Mouse (Mus musculus) hindbrain, embryonic 14.5 days (tissue): ENCODE measurements at regions not wholly inside any gene's neighbourhood (a gene's known extent, or its start where the extent isn't known, plus 50 kb on each side); places are given as distances from the start of the nearest gene placed in this dataset.

ENCODE experiments used
- ATAC-seq: fragments of 200-750 bp; cut with Nextera tagmentation; 2 replicates; pipeline ENCODE4 v1.8.0; 2017; ENCODE audit warnings: moderate number of reproducible peaks, mild to moderate bottlenecking, moderate TSS enrichment, moderate library complexity; ENCODE audit not compliant: low FRiP score
- DNase-seq: peaks from one replicate; pipeline ENCODE4 v3.0.0-alpha.2; 2015; ENCODE audit warnings: low spot score
- H3K27ac ChIP-seq: fragments of 300-500 bp; sonication (generic); 2 replicates; pipeline ENCODE4 v1.5.1; 2014; ENCODE audit warnings: mild to moderate bottlenecking, moderate library complexity
- H3K27me3 ChIP-seq: fragments of 300-500 bp; sonication (generic); 2 replicates; pipeline ENCODE4 v1.6.1; 2014; ENCODE audit warnings: mild to moderate bottlenecking, low read length, mixed read lengths; ENCODE audit not compliant: control insufficient read depth, insufficient read depth
- H3K36me3 ChIP-seq: fragments of 300-500 bp; sonication (generic); replicated peaks from 2 replicates; pipeline ENCODE4 v1.6.1; 2014; ENCODE audit not compliant: control insufficient read depth, insufficient read depth
- H3K4me1 ChIP-seq: fragments of 300-500 bp; sonication (generic); replicated peaks from 2 replicates; pipeline ENCODE4 v1.6.1; 2014; ENCODE audit warnings: antibody characterized with exemption, low read length, mixed read lengths; ENCODE audit not compliant: control insufficient read depth, insufficient read depth
- H3K4me2 ChIP-seq: fragments of 300-500 bp; sonication (generic); replicated peaks from 2 replicates; pipeline ENCODE4 v1.6.1; 2014; ENCODE audit warnings: mild to moderate bottlenecking, moderate library complexity
- H3K4me3 ChIP-seq: fragments of 300-500 bp; sonication (generic); replicated peaks from 2 replicates; pipeline ENCODE4 v1.5.1; 2014; ENCODE audit warnings: mild to moderate bottlenecking, low read length
- H3K9ac ChIP-seq: fragments of 300-500 bp; sonication (generic); 2 replicates; pipeline ENCODE4 v1.6.1; 2014
- H3K9me3 ChIP-seq: fragments of 300-500 bp; sonication (generic); 2 replicates; pipeline ENCODE4 v1.6.1; 2016; ENCODE audit warnings: low read length; ENCODE audit not compliant: control insufficient read depth
- WGBS: fragments of 180-500 bp; shearing (Covaris S2); extraction: QIAGEN DNeasy Blood & Tissue Kit; methylation state at CpG from one replicate; pipeline ENCODE4 v1.1.7; 2014; 5-methylcytosine and 5-hydroxymethylcytosine counted together

DNA sequence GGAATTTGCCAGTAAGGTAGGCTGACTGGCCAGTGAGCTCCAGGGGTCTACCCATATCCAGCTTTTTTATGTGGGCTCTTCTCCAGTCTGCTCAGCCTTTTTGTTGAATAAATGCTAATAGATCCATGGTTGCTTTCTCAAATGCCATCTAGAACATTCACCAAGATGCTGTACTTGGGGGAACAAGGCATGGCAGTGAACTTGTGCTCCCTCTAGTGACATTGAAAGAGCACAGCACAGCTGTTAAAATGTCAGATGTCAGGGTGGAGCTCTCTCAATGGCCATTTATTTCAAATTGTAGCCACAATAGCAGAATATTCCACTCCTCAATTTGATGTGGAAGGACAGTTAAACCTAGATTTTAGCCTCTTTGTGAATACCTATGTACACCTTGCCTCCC lies 86.3 kb downstream of the Kcnk1 start:
- no peaks in the 10 kb centered on the region for H3K27me3 ChIP-seq
- no peaks in the 10 kb centered on the region for H3K9me3 ChIP-seq
- peak; percentile 45 for DNase-seq
- no peak for ATAC-seq
- H3K9ac ChIP-seq: no peak overlapping the region
- no peak overlapping the region for H3K4me2 ChIP-seq
- H3K36me3 ChIP-seq: no peaks in the 10 kb centered on the region
- H3K27ac ChIP-seq: no peak overlapping the region
- no peak overlapping the region for H3K4me3 ChIP-seq
- no peaks in the 10 kb centered on the region for H3K4me1 ChIP-seq

GRCm38 (mm10) chr8:126082827-126083226 lies 87.9 kb downstream of the Kcnk1 start:
- Histone ChIP-seq H3K27me3 (no peaks in the 10 kb centered on the region), H3K27ac (no peak overlapping the region), H3K36me3 (no peaks in the 10 kb centered on the region), H3K9me3 (no peaks in the 10 kb centered on the region), H3K4me2 (no peak overlapping the region), H3K9ac (no peak overlapping the region), H3K4me1 (no peaks in the 10 kb centered on the region), H3K4me3 (no peak overlapping the region)
- ATAC-seq (no peak), DNase-seq (no peak)
- WGBS: 58% methylated on average over 1 of the region's 1 CpGs

- WGBS: 73% methylated on average over 1 of the region's 1 CpGs
- Histone ChIP-seq H3K27me3 (no peaks in the 10 kb centered on the region), H3K27ac (no peak overlapping the region), H3K4me2 (no peak overlapping the region), H3K9me3 (peaks cover 6% of the 10 kb centered on the region; the same call in 1 of the 2 replicates), H3K4me3 (no peak overlapping the region), H3K9ac (no peak overlapping the region), H3K4me1 (no peaks in the 10 kb centered on the region), H3K36me3 (no peaks in the 10 kb centered on the region)
- DNase-seq (no peak), ATAC-seq (no peak)
Measured at GRCm38 (mm10) chr8:126090772-126091171, 95.8 kb downstream of the Kcnk1 start.

DNA sequence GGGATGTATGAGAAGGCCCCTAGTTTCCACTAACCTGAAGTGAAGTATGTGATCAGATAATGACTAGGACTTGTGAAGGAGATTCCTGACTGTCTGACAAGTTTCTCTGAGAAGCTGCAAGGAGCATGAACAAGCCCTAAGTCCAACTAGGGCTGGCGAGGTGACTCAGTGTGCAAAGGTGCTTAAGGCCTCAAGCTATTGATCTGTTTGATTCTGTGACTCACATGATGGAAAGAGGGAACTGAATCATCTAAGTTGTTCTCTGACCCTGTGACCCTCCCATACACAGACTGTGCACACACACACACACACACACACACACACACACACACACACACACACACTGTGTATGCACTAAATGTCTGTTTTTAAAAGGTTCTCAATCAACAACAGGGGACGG lies 99.0 kb downstream of the Kcnk1 start:
- Histone ChIP-seq H3K27ac (no peak overlapping the region), H3K9me3 (peaks cover 3% of the 10 kb centered on the region; the same call in 1 of the 2 replicates), H3K4me3 (no peak overlapping the region), H3K4me1 (no peaks in the 10 kb centered on the region), H3K4me2 (no peak overlapping the region), H3K9ac (no peak overlapping the region), H3K36me3 (no peaks in the 10 kb centered on the region), H3K27me3 (no peaks in the 10 kb centered on the region)
- DNase-seq (no peak), ATAC-seq (no peak)
- 75% methylated on average over 2 of the region's 2 CpGs for WGBS

DNA sequence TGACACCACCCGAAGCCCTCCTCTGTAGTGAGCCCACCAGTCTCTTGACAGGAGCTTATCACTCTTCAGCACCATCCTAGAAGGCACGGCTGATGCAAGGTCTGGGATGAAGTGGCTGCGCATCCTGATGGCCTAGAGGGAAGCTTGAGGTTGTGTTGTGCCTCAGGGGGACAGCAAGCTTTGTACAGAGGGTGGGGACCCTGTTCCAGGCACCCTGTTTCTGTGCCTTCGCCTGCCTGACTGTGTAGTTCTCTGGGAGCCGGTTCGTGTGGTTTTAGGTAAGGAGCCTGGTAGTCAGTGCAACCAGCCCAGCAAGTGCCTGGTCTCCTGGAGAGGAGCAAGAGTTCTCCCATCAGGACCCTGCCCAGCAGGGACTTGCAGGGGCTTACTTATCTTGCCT lies 101.1 kb downstream of the Kcnk1 start:
- H3K4me3 ChIP-seq: no peak overlapping the region
- 83% methylated on average over 6 of the region's 6 CpGs for WGBS
- no peak overlapping the region for H3K27ac ChIP-seq
- H3K9me3 ChIP-seq: no peaks in the 10 kb centered on the region
- no peak for ATAC-seq
- no peak overlapping the region for H3K4me2 ChIP-seq
- no peaks in the 10 kb centered on the region for H3K4me1 ChIP-seq
- H3K27me3 ChIP-seq: no peaks in the 10 kb centered on the region
- no peak overlapping the region for H3K9ac ChIP-seq
- H3K36me3 ChIP-seq: no peaks in the 10 kb centered on the region
- no peak for DNase-seq

DNA sequence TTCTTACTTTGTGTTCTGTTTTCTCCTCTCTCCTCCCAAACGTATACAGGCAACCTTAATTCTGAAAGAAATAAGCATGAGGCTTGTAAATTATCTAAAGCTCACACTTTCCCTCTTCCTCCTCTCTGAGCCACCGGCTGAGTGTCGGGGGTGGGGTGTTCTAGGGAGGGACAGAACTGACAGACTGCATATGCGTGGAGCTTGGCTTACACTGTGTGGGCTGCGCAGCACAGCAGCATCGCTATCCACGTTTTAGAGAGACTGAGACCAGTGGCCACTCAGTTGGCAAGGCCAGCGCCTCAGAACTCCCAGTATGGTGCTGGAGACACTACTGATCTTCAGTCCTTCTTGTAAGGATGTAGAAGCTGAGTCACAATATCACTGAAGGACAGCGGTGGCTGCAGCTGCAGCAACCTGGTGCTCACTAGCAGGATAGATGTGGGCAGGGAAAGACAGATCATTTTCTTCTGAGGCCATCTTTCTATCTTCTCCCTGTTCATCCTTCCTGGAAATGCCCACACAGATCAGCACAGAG lies 101.7 kb downstream of the Kcnk1 start:
- Histone ChIP-seq H3K9me3 (no peaks in the 10 kb centered on the region), H3K4me3 (no peak overlapping the region), H3K4me1 (no peaks in the 10 kb centered on the region), H3K36me3 (no peaks in the 10 kb centered on the region), H3K27ac (no peak overlapping the region), H3K4me2 (no peak overlapping the region), H3K9ac (no peak overlapping the region), H3K27me3 (no peaks in the 10 kb centered on the region)
- DNase-seq (no peak), ATAC-seq (no peak)
- 71% methylated on average over 9 of the region's 9 CpGs for WGBS

DNA sequence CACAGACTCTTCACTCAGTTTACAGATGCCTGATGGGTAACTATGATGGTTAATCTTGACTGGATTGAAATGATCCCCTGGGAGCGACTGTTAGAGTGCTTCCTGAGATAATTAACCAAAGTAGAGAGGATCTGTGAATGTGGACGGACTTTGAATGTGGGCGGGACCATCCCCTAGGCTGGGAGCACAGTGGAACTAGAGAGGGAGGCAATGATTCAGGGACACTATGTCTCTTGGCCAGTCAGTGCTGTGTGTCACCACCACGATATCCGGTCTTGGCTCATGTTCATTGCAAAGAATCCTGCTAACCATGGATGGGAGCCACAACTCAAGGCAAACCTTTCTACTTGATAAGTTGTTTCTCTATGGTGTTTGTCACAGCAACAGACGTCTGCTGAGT lies 103.9 kb downstream of the Kcnk1 start:
- Histone ChIP-seq H3K9ac (no peak overlapping the region), H3K4me1 (no peaks in the 10 kb centered on the region), H3K9me3 (no peaks in the 10 kb centered on the region), H3K27ac (no peak overlapping the region), H3K27me3 (no peaks in the 10 kb centered on the region), H3K36me3 (no peaks in the 10 kb centered on the region), H3K4me2 (no peak overlapping the region), H3K4me3 (no peak overlapping the region)
- DNase-seq: no peak
- 91% methylated on average over 6 of the region's 6 CpGs for WGBS
- no peak for ATAC-seq

DNA sequence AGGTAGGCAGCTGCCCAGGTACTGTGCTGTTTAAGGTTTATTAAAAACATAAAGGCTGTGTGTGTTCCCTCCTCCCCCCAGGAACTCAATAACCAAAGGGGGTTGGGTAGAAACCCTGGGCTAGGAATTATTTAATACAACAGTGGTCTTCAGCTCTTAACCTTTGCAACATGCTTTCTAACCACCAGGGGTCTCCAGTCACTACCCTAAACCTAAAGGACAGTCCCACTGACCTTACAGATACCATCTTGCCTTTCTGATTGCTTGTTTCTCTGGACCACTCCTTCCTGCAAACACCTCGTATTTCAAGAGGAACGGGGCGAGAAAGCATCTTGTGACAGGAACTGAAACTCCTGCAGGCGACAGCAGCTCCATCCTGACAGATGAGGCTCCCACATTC lies 104.9 kb downstream of the Kcnk1 start:
- H3K9me3 ChIP-seq: no peaks in the 10 kb centered on the region
- H3K27ac ChIP-seq: no peak overlapping the region
- 72% methylated on average over 4 of the region's 4 CpGs for WGBS
- H3K36me3 ChIP-seq: no peaks in the 10 kb centered on the region
- ATAC-seq (no peak), DNase-seq (no peak)
- no peak overlapping the region for H3K4me2 ChIP-seq
- H3K4me3 ChIP-seq: no peak overlapping the region
- H3K27me3 ChIP-seq: no peaks in the 10 kb centered on the region
- H3K4me1 ChIP-seq: no peaks in the 10 kb centered on the region
- H3K9ac ChIP-seq: no peak overlapping the region

- Histone ChIP-seq H3K27me3 (no peaks in the 10 kb centered on the region), H3K9ac (no peak overlapping the region), H3K36me3 (no peaks in the 10 kb centered on the region), H3K4me1 (no peaks in the 10 kb centered on the region), H3K4me3 (no peak overlapping the region), H3K27ac (no peak overlapping the region), H3K4me2 (no peak overlapping the region), H3K9me3 (no peaks in the 10 kb centered on the region)
- no peak for ATAC-seq
- WGBS: 87% methylated on average over 3 of the region's 3 CpGs
- DNase-seq: no peak
Measured at GRCm38 (mm10) chr8:126105043-126105442, 110.1 kb downstream of the Kcnk1 start.

- H3K9ac ChIP-seq: no peak overlapping the region
- no peaks in the 10 kb centered on the region for H3K4me1 ChIP-seq
- H3K27me3 ChIP-seq: no peaks in the 10 kb centered on the region
- 43% methylated on average over 6 of the region's 6 CpGs for WGBS
- H3K36me3 ChIP-seq: no peaks in the 10 kb centered on the region
- DNase-seq: no peak
- no peak overlapping the region for H3K4me2 ChIP-seq
- ATAC-seq: no peak
- H3K4me3 ChIP-seq: no peak overlapping the region
- H3K27ac ChIP-seq: no peak overlapping the region
- H3K9me3 ChIP-seq: peaks cover 12% of the 10 kb centered on the region
Measured at GRCm38 (mm10) chr8:126126041-126126440, 131.1 kb downstream of the Kcnk1 start.
